Mouse (Mus musculus) CH12.LX (cell line): Measurements from ENCODE around the gene Chd1. TPM values are rescaled to one million over a fixed set of nuclear protein-coding genes. Genes with fewer than 3 reads are reported as not detected.

ENCODE experiments used
- DNase-seq: peaks from one replicate; pipeline ENCODE4 v3.0.0-alpha.2; 2013; ENCODE audit errors: extremely low read depth
- H3K27ac ChIP-seq: 2 replicates; pipeline ENCODE4 v1.5.1; 2012; ENCODE audit warnings: low read depth, mild to moderate bottlenecking, control low read depth, moderate library complexity; ENCODE audit not compliant: insufficient read depth
- H3K27me3 ChIP-seq: replicated peaks from 2 replicates; pipeline ENCODE3; 2012; ENCODE audit warnings: inconsistent platforms
- H3K36me3 ChIP-seq, 2 experiments: replicated peaks in 1 of 2; 2 replicates each; pipeline versions ENCODE3 to v1.6.1; 2012; ENCODE audit warnings: inconsistent platforms in 1 of 2, low read length in 1 of 2, mild to moderate bottlenecking in 1 of 2, mixed read lengths in 1 of 2, moderate library complexity in 1 of 2; ENCODE audit not compliant: control insufficient read depth in 1 of 2, insufficient read depth in 1 of 2
- H3K4me1 ChIP-seq, 2 experiments: 2 replicates each; pipeline ENCODE4 v1.6.1; 2012; ENCODE audit warnings: inconsistent platforms in 1 of 2, moderate library complexity in 1 of 2; ENCODE audit not compliant: insufficient read depth in 2 of 2, control insufficient read depth in 1 of 2
- H3K4me2 ChIP-seq: 2 replicates; pipeline ENCODE4 v1.6.1; 2012; ENCODE audit warnings: low read depth, mild to moderate bottlenecking, control low read depth; ENCODE audit not compliant: poor library complexity, insufficient read depth, severe bottlenecking
- H3K4me3 ChIP-seq, 3 experiments: fragments of 150-350 bp in 1 of 3; sonication (generic) in 1 of 3; replicated peaks in 1 of 3; 2 replicates each; pipeline versions ENCODE3 to v1.5.1; 2011 to 2012; ENCODE audit warnings: low read depth in 2 of 3, low read length in 2 of 3, mild to moderate bottlenecking in 2 of 3, moderate library complexity in 2 of 3, control low read depth in 1 of 3, improper control_type of control experiment in 1 of 3, inconsistent platforms in 1 of 3, mixed read lengths in 1 of 3; ENCODE audit not compliant: poor library complexity in 1 of 3
- H3K79me2 ChIP-seq: replicated peaks from 2 replicates; pipeline ENCODE4 v1.6.1; 2012; ENCODE audit warnings: mild to moderate bottlenecking, moderate library complexity; ENCODE audit not compliant: control insufficient read depth, poor library complexity, insufficient read depth, severe bottlenecking; ENCODE audit errors: extremely low read depth
- H3K9ac ChIP-seq: 2 replicates; pipeline ENCODE4 v1.6.1; 2012; ENCODE audit warnings: low read depth, mild to moderate bottlenecking, control low read depth, moderate library complexity; ENCODE audit not compliant: insufficient read depth
- H3K9me3 ChIP-seq: replicated peaks from 2 replicates; pipeline ENCODE3; 2012; ENCODE audit warnings: low read length, inconsistent platforms, mixed read lengths
- CHD1 ChIP-seq: IDR thresholded peaks from 2 replicates; pipeline ENCODE4 v1.6.1; 2012; ENCODE audit warnings: low read depth, low read length, improper control_type of control experiment, inconsistent platforms
- CHD2 ChIP-seq: IDR thresholded peaks from 2 replicates; pipeline ENCODE4 v1.6.1; 2011; ENCODE audit warnings: low read length, improper control_type of control experiment
- CTCF ChIP-seq, 2 experiments: IDR thresholded peaks in 1 of 2; conservative IDR thresholded peaks in 1 of 2; 2 replicates each; pipeline ENCODE4 v1.5.1; 2011 to 2012; ENCODE audit warnings: low read depth in 2 of 2, low read length in 2 of 2, improper control_type of control experiment in 1 of 2, inconsistent platforms in 1 of 2, mild to moderate bottlenecking in 1 of 2, moderate library complexity in 1 of 2
- ELF1 ChIP-seq: IDR thresholded peaks from 2 replicates; pipeline ENCODE4 v1.6.1; 2014; ENCODE audit warnings: low read depth, mild to moderate bottlenecking, inconsistent platforms, low read length, improper control_type of control experiment
- GABPA ChIP-seq: IDR thresholded peaks from 2 replicates; pipeline ENCODE4 v1.6.1; 2012; ENCODE audit warnings: low read depth, low read length, improper control_type of control experiment, inconsistent platforms; ENCODE audit not compliant: insufficient replicate concordance
- HCFC1 ChIP-seq: IDR thresholded peaks from 2 replicates; pipeline ENCODE4 v1.6.1; 2012; ENCODE audit warnings: low read depth, mild to moderate bottlenecking, inconsistent platforms, low read length, improper control_type of control experiment
- JUN ChIP-seq: IDR thresholded peaks from 2 replicates; pipeline ENCODE4 v1.6.1; 2011; ENCODE audit warnings: low read depth, mild to moderate bottlenecking, low read length, improper control_type of control experiment, moderate library complexity; ENCODE audit not compliant: insufficient read depth
- JUND ChIP-seq: conservative IDR thresholded peaks from 2 replicates; pipeline ENCODE4 v1.6.1; 2011; ENCODE audit warnings: low read depth, low read length, improper control_type of control experiment
- MAFK ChIP-seq: IDR thresholded peaks from 2 replicates; pipeline ENCODE4 v1.6.1; 2011; ENCODE audit warnings: low read length, improper control_type of control experiment; ENCODE audit not compliant: insufficient replicate concordance
- MAX ChIP-seq: IDR thresholded peaks from 2 replicates; pipeline ENCODE4 v1.6.1; 2011; ENCODE audit warnings: low read length, improper control_type of control experiment
- MAZ ChIP-seq: IDR thresholded peaks from 2 replicates; pipeline ENCODE4 v1.6.1; 2012; ENCODE audit warnings: low read depth, mild to moderate bottlenecking, inconsistent platforms, low read length, improper control_type of control experiment, moderate library complexity
- MEF2A ChIP-seq: IDR thresholded peaks from 2 replicates; pipeline ENCODE4 v1.6.1; 2014; ENCODE audit warnings: low read depth, mild to moderate bottlenecking, inconsistent platforms, low read length, improper control_type of control experiment, borderline replicate concordance
- MYC ChIP-seq: IDR thresholded peaks from 2 replicates; pipeline ENCODE4 v1.6.1; 2011; ENCODE audit warnings: low read depth, mild to moderate bottlenecking, improper control_type of control experiment, low read length
- PAX5 ChIP-seq: IDR thresholded peaks from 2 replicates; pipeline ENCODE4 v1.6.1; 2012; ENCODE audit warnings: low read length, inconsistent platforms, mixed read lengths
- POLR2AphosphoS2 ChIP-seq: IDR thresholded peaks from 2 replicates; pipeline ENCODE4 v1.6.1; 2011; ENCODE audit warnings: low read depth, low read length, improper control_type of control experiment
- RAD21 ChIP-seq: IDR thresholded peaks from 2 replicates; pipeline ENCODE4 v1.6.1; 2011; ENCODE audit warnings: low read depth, mild to moderate bottlenecking, low read length, improper control_type of control experiment, moderate library complexity
- SIN3A ChIP-seq: IDR thresholded peaks from 2 replicates; pipeline ENCODE4 v1.6.1; 2012; ENCODE audit warnings: low read length, improper control_type of control experiment, inconsistent platforms
- TCF12 ChIP-seq: IDR thresholded peaks from 2 replicates; pipeline ENCODE4 v1.6.1; 2014; ENCODE audit warnings: low read depth, mild to moderate bottlenecking, inconsistent platforms, low read length, improper control_type of control experiment
- UBTF ChIP-seq: IDR thresholded peaks from 2 replicates; pipeline ENCODE4 v1.6.1; 2012; ENCODE audit warnings: low read depth, mild to moderate bottlenecking, inconsistent platforms, low read length, improper control_type of control experiment, moderate library complexity
- USF1 ChIP-seq: IDR thresholded peaks from 2 replicates; pipeline ENCODE4 v1.6.1; 2014; ENCODE audit warnings: low read depth, mild to moderate bottlenecking, inconsistent platforms, low read length, improper control_type of control experiment
- USF2 ChIP-seq: conservative IDR thresholded peaks from 2 replicates; pipeline ENCODE4 v1.6.1; 2011; ENCODE audit warnings: low read depth, low read length, improper control_type of control experiment
- ZC3H11A ChIP-seq: IDR thresholded peaks from 2 replicates; pipeline ENCODE4 v1.6.1; 2012; ENCODE audit warnings: low read depth, mild to moderate bottlenecking, inconsistent platforms, low read length, improper control_type of control experiment
- ZKSCAN1 ChIP-seq: IDR thresholded peaks from 2 replicates; pipeline ENCODE4 v1.6.1; 2012; ENCODE audit warnings: low read depth, inconsistent platforms, low read length, improper control_type of control experiment, borderline replicate concordance
- ZMIZ1 ChIP-seq: IDR thresholded peaks from 2 replicates; pipeline ENCODE4 v1.6.1; 2012; ENCODE audit warnings: low read depth, mild to moderate bottlenecking, inconsistent platforms, low read length, improper control_type of control experiment
- dilution Hi-C: fragments of 300-500 bp; cut with MboI; formaldehyde crosslinking; loops from 2 replicates; pipeline ENCODE4 v1.14.3; 2020; ENCODE audit warnings: low sequenced_read_pairs; ENCODE audit not compliant: extremely low pct_unique_long_range_greater_than_20kb, extremely low pct_ligation_motif_present
- in situ Hi-C: fragments of 300-500 bp; cut with MboI; formaldehyde crosslinking; loops from 3 replicates; pipeline ENCODE4 v1.14.3; 2019; ENCODE audit warnings: low sequenced_read_pairs, low pct_ligation_motif_present, low pct_unique_long_range_greater_than_20kb, mixed read lengths
- polyA plus RNA-seq: library from polyadenylated mRNA; unstranded; fragments of >175 nt; gene quantifications from 2 replicates; pipeline ENCODE4 v1.2.1, GENCODE M21; 2012; ENCODE audit warnings: low read depth; ENCODE audit not compliant: insufficient read length
- total RNA-seq, 2 experiments: library from RNA; depleted of rRNA; stranded (reverse); fragments of 300-350 nt in 1 of 2; fragments of >200 nt in 1 of 2; gene quantifications; 2 replicates each; pipeline ENCODE4 v1.2.3; 2012 to 2014

The Chd1 gene
- total and polyA plus RNA-seq, 3 experiments, result 29.6 to 45.0 (median 32.0) TPM

GRCm38 (mm10) chr17:15807295-15807984, 102.7 kb downstream of the Chd1 start:
- no peak for DNase-seq
- H3K4me1 ChIP-seq, result peaks cover 0 to 32% of the 10 kb centered on the region in 2 experiments; a peak in 2 of 4 replicates
- dilution Hi-C loops (no loop called here), in situ Hi-C loops (loop anchor here (25.0 kb wide), 1 partner anchor 1105 kb away; no protein-coding TSS in a partner anchor)
- H3K9ac ChIP-seq, result no peak overlapping the region
- no peaks in the 10 kb centered on the region for H3K9me3 ChIP-seq
- peaks cover 4% of the 10 kb centered on the region; the same call in 1 of the 2 replicates for H3K79me2 ChIP-seq
- no peak for TF ChIP-seq USF1
- TF ChIP-seq POLR2AphosphoS2, result no peak
- TF ChIP-seq TCF12, result no peak
- no peak for TF ChIP-seq ELF1
- TF ChIP-seq CTCF (conservative IDR thresholded peaks at IDR 0.05 in 1 of 2, IDR thresholded peaks at IDR 0.05 in 1 of 2; ENCODE audit: low read depth in 2 of 2, low read length in 2 of 2), result no peak
- no peak for TF ChIP-seq ZC3H11A
- TF ChIP-seq CHD2, result no peak
- TF ChIP-seq UBTF, result no peak
- TF ChIP-seq MAZ, result no peak
- no peak for TF ChIP-seq MYC
- TF ChIP-seq USF2, result no peak
- no peak overlapping the region for H3K4me3 ChIP-seq
- no peak overlapping the region for H3K4me2 ChIP-seq
- H3K27ac ChIP-seq, result no peak overlapping the region
- peaks cover 11 to 28% of the 10 kb centered on the region in 2 experiments for H3K36me3 ChIP-seq
- no peaks in the 10 kb centered on the region for H3K27me3 ChIP-seq

GRCm38 (mm10) chr17:15808015-15808414, 103.2 kb downstream of the Chd1 start:
- H3K36me3 ChIP-seq, result peaks cover 11 to 32% of the 10 kb centered on the region in 2 experiments
- no peak for DNase-seq
- dilution Hi-C loops, result no loop called here
- H3K4me2 ChIP-seq, result no peak overlapping the region
- TF ChIP-seq MEF2A (no peak), CHD1 (no peak), MAZ (no peak), ZMIZ1 (no peak), GABPA (no peak), USF2 (no peak), MAFK (no peak), RAD21 (no peak), JUN (no peak), ELF1 (no peak), JUND (no peak), SIN3A (no peak), MYC (no peak), MAX (no peak), PAX5 (no peak), HCFC1 (no peak), ZKSCAN1 (no peak)
- TF ChIP-seq, all 38 proteins: peak for 0
- peaks cover 0 to 35% of the 10 kb centered on the region in 2 experiments; a peak in 2 of 4 replicates for H3K4me1 ChIP-seq
- no peaks in the 10 kb centered on the region for H3K27me3 ChIP-seq
- peaks cover 4% of the 10 kb centered on the region; the same call in 1 of the 2 replicates for H3K79me2 ChIP-seq
- no peak overlapping the region for H3K4me3 ChIP-seq
- H3K9ac ChIP-seq, result no peak overlapping the region
- H3K27ac ChIP-seq, result no peak overlapping the region
- no peaks in the 10 kb centered on the region for H3K9me3 ChIP-seq
- in situ Hi-C loops, result loop anchor here (25.0 kb wide), 1 partner anchor 1104 kb away; no protein-coding TSS in a partner anchor
